Mouse (Mus musculus) c-Kit-positive CD71-positive TER-119-negative erythroid progenitor cells, embryonic 14.5 days (primary cell): ENCODE results near the gene Ptprz1.

Experiments
- DNase-seq: peaks from one replicate; pipeline ENCODE4 v3.0.0-alpha.2; 2013; ENCODE audit warnings: low read depth

The Ptprz1 gene

DNA sequence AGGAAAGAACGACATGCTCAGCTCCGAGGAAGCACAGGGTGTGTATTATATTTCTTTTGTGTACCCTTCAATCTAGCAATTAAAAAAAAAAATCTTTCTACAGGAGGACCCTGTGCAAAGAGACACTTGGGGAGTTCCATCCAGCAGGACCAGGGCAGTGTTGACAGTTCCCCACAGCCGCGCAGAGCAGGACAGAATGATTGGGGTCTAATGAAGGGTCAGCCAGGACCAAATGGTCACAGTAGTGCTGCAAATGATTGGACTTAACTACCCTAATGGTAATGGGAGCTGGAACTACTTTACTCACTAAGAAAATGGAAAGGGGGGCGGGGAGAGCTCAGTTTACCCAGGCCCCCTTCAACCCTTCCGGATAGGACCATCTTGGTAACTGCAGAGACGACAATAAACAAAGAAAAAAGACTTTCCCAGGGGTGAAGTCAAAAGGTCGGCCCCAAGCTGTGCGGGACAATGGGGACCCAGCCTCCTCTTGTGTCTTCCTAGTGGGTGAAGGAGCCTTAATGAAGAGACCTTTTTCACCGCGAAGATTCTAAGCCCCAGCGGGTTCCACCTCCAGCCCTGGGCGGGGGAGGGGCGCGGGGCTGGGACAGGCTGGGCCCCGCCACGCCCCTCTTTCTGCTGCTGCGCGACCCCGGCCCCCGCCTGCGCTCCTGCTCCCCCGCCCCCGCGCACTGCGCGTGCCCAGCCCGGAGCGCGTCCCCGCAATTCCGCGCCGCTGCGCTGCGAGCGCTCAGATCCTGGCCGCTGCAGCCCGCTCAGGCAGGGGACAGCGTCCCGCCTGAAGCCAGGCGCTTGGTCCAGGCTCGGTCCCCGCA lies at the start of gene Ptprz1:
TSS of gene Ptprz1 (plus strand) at position 722 of the 833 bp plus-strand sequence.
- no peak for DNase-seq

DNA sequence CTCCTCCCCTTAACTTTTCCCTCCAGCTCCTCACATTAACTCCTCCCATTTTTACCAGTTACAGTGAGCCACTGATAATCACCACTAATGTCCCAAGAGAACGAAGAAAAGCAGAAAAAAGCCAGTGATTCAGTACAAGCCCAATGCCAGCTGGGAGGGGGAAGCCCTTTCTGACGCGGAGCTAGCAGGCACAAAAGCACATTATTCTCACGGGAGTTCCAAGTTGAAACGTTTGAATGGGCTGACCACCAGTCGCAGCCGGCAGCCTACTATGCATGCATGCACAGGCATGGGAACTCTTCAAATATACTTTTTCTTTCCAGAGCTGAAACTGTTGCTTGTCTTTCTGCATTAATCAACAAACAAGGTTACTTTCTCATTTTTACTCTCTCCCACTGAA lies 41.7 kb upstream of the Ptprz1 start:
- no peak for DNase-seq

DNA sequence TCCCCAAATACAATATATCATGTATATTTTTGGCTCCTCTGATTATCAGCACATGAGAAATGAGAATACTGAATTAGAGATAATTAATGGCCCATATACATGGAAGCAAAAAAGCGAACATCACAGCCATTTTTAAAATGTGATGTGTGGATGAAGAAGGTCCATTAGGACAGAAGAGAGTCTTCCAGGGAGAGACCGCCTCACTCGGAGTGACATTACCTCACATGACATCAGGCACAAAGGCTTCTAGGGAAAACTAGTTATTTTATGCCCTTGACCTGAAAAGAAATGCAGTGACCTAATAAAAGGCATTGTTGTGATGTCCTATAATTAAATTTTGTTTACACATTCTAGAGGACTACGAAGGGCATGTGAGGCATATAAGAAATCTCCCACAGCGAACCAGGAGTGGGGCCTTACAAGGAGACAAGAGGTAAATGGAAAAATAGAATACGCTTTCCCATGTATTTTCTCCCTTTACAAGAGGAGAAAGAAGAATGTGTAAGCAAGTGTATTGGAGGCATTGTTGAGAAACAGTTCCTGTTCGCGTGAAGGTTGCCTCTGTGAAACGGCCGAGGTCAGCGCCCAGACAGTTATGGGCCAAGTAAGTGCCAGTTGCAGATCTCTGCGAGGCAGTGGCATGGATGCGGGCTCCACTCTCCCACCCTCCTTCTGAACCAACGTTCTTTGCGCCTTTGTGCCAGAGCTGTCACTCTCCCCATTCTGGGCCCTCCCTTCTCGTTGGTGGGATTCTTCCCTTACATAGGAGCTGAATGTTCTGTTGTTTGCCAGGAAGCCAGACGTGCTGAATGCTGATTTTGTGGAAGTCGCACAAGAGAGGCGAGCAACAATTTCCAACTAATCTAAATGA lies 41.0 kb upstream of the Ptprz1 start:
- no peak for DNase-seq

DNA sequence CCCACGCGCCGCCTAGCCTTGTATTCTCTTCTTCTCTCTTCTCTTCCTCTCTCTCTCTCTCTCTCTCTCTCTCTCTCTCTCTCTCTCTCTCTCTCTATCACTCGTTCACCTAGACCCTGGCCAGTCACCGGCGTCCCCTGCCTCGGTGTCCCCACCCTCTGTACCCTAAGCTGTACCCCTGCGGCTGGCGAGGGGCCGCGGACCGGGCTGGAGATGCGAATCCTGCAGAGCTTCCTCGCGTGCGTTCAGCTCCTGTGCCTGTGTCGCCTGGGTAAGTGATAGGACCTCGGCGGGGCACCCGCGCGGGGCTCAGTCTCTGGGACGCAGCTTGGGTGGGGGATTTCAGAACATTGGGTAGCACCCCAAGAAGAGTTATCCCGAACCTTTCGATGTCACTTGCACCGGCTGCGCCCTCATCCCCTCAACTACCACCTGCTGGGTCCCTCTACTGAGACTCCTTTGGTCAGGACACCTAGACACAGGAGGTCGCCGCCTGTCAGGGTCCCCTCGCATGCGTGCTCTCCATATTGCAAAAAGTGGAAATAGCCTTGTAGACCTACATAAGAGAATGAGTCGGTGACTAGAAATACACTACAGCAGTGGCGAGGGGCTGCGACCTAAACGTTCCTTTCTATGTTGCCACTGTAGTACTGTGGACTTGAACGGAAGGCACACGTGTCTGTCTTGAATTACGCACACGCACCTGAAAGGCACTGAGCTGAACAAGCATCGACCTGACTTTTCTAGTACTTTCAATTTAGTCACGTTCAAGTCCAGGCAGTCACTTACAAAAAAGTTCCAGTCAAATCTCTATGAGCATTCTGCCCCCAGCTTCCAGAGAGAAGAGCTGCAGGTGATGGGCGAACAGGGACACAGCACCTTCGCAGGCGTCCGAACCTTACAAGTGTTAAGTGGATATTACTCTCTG lies 576 bp downstream of the Ptprz1 start:
- no peak for DNase-seq

DNA sequence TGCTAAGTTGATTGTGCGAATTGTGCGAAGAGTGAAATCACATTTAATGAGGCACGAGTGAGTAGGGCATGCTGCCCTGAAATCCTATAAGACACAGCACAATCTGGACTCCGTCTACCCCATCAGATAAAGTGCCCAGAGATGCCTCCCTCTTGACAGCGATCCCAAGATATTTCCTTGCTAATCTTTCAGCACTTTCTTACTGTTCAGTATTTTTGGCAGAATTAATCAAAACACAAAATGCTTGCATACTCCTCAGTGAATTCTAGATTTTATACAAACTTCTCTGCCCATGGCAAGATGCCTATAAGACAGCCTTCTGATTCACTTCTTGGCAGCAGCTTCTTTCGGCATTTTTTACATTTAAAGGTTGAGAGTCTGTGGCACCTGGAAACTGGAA lies 12.7 kb downstream of the Ptprz1 start:
- no peak for DNase-seq

DNA sequence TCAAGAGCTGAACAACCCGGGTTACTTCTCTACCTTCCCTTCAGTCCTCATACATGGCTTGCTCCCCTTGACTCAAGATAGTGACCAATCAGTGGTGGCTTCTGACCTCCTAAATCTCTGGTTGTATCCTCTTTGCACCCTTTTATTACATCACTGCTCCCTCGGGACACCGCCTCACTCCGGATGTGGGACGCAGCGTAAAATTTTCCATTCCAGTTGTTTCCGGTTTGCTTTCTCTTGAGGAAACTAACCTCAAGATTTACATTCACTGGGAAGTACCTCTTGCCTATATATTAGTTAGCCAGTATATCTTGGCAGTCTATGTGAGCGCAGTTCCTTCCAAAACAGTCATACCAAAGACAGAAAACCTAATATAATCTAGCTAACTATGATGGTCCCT lies 14.0 kb downstream of the Ptprz1 start:
- no peak for DNase-seq

DNA sequence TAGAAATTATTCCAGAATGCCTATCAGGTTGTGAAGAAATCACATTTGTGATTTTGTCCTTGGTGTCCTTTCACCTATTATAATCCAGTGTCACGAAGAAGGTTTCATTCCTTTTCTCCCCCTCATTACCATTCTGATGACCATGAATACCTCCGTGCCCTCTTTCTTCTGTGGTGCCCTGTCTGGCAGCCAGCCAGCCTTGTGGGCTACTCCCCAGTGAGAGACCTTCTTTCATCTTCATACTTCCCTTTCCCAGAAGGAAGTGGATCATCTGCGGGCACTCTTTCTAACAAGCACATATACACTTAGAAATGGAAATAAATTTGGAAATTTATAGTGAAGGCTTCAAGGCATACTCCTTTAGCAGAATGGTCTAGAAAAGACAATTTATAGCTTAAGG lies 26.7 kb downstream of the Ptprz1 start:
- DNase-seq, result no peak

DNA sequence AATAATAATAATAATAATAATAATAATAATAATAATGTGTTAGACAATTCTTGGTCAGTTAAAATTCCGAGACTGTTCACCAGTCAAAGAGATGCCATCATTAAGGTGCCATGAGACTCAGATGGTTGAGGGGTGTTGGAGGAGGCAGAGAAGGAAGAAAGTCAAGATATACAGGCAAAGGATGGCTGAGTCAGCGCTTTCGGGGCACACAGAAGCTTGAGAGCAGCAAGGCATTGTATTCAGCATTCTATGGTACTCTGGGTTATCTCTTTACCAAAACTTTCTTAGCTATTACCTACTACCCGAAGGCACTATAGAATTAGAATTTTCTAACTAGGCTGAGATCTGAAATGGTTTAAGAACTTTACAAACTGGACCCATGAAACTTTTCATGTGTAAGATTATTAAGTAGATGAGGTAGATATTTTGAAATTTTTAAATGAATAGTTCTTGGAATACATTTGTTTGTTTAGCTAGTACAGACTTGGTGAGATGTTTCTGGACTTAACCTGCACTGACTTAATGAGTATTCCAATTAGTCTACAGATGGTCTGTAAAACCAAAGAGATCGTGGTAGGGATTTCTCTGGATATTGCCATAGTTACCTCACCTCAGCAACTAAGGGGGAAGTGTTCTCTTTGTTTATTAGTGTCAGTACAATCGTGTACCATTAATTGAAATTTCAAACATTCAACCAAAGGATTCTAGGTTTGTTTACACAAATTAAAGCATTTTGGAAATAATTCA lies 33.4 kb downstream of the Ptprz1 start:
- no peak for DNase-seq

DNA sequence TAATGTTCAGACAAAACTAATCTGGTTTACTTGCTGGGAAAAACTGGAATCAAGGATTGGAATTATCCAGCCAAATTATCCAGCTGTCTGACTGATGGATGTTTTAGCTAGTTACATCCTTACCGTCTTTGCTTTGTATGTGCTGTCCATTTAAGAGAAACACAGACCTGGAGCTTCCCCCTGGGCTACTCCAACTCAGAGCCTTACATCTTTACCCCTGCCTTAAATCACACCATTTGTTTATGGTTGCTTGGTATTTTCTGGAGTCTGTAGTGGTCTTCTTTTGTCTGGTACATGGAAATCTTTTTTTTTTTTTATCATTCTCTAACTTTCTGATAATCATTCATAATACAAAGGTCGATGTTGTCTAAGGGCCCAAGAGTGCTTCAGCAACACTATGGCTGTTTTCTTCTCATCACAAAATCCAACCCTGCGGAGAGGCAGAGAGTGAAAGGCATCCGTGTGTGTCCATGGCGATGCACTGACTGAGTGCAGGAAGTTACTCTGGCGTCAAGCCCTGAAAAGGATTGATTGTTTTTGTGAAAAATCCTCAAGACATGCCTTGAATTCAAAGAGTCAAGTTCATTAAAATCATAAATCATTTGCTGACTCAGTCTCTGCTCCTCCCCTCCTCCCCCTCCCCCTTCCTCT lies 34.1 kb downstream of the Ptprz1 start:
- DNase-seq, result no peak

DNA sequence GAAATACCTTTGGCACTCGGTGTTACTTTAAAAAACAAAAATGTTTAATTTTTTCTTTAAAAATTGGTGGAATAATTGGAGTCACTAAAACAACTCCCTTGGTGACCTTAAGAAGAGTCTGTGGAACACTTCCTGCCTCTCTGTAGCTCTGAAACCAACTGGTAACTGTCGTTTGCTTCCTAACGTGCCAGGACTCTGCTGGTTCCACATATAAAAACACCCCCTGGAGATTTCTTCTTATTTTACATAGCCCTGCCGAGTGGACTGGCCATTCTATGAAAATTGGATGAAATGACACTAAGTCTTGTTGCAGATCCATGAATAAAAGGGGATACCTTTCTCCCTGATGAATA lies 34.6 kb downstream of the Ptprz1 start:
- DNase-seq, result no peak

DNA sequence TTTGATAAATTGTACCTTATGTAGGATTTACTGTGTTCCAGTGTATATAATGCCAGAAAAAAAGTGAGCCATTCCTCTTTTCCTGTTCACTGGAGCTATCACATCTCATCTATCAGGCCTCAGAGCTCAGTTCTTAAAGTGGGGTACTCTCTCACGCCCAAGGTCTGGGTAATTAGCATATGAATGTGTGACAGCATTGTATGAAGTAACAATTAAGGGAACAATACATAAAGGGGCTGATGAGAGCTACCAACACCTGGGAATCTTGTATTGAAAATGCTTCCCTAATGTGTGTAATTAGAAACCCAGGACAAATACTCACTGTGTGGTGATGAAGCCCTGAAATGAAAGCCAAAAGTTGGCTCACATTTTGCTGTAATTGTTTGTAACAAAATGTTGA lies 47.6 kb downstream of the Ptprz1 start:
- DNase-seq, result no peak

DNA sequence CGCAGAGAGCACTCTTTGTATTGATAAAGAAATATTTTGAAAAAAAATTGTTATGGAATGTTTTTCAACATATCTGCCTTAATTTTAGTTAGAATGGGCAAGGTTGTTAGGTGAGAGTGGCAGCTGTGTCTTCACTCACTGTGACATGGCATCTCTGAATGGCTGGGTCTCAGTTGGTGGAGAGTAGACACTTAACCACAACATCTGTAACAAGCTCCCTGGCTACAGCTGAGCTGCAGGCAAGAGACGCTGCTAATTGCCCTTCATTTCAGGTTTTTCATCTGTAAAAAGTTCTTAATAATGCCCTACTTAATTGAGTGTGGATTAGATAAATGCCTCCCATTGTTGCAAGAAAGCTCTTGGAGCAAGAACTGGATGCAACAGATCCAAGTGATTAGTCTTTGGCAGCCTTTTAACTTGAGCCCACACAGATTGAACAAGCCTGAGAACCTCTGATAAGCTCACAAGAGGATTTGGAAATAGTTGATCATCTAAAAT lies 57.5 kb downstream of the Ptprz1 start:
- no peak for DNase-seq

DNA sequence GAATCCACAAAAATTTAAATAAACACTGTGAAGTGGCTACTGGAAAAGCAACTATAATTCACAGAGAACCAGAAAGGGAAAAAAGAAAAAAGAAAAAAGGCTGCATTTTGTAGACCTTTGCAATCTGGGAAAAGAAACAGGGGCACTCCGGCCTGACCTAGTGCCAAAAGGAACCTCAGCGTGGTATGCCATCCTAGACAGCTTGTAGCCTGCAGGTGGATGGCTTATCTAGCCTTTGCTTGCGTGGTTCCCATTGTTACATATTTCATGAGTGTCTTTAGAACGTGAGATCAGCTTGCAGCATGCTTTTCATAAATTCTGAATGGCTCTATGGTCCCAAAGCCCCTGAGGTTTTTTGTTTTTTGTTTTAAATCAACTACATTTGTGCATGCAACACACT lies 61.8 kb downstream of the Ptprz1 start:
- DNase-seq, result no peak

DNA sequence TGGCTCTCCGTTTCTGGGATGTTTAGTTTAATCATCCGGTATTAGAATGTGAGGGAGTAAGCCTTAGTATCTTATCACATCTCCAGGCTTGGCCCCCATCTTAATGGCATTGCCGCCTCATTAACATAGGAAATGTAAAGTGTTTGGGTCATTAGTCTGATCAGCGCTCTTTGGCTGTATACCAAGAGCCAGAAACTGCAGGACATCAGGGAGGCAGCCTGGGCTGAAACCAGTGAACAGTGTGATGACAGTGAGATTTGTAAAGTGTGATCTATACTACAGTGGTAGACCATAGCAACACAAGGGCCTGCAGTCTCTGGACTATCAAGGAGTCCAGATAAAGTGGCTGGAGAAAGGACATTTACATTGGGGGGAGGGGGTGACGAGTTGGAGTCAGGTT lies 62.2 kb downstream of the Ptprz1 start:
- DNase-seq, result no peak

DNA sequence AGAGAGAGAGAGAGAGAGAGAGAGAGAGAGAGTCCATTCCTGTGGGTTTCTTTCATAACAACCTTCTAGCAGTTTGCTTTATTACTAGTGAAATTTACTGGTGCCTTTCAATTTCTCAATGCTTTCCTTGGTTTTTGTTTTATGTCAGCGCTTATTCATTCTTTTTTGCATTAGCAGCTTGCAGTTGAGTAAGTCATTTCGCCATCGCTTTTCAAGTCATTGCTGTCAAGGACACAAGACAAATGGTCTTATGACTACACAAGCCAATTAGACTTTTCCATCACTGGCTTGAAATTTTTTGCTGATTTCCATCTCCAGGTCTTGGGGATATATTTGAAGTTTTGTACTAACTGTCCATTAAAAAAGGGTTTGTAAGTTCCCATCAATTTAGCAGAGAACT lies 68.9 kb downstream of the Ptprz1 start:
- no peak for DNase-seq

DNA sequence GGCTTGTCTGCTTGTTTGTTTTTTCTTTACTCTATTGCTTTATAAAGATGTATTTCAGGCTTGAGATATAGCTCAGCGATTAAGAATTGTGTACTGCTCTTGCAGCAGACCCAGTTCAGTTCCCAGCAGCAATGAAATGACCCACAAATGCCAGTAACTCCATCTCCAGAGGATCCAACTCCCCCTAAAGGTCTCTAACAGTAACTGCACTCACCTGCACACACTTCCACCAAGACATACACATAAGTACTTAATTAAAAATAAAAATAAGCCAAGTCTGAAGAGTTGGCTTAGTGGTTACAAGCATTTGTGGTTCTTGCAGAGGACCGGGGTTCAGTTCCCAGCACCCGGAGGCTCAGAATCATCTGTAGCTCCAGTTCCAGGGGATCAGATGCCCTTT lies 88.1 kb downstream of the Ptprz1 start:
- no peak for DNase-seq

DNA sequence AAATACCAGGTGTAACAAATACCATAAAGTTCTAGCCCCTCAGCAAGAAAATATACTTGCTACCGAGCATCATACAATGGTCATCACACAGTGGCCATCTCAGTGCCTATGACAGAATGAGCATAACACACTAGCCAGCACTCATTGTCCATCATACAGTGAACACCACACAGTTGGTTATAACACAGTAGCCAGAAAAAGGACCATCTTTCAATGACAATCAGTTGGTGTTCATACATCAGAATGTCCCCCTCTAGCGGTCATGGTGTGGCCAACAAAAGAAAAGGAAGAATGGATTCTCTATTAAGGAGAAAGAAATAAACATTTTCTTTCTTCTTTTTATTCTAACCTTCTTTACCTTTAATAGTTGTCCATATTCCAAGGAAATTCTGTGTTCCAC lies 92.8 kb downstream of the Ptprz1 start:
- DNase-seq, result peak; percentile 1

DNA sequence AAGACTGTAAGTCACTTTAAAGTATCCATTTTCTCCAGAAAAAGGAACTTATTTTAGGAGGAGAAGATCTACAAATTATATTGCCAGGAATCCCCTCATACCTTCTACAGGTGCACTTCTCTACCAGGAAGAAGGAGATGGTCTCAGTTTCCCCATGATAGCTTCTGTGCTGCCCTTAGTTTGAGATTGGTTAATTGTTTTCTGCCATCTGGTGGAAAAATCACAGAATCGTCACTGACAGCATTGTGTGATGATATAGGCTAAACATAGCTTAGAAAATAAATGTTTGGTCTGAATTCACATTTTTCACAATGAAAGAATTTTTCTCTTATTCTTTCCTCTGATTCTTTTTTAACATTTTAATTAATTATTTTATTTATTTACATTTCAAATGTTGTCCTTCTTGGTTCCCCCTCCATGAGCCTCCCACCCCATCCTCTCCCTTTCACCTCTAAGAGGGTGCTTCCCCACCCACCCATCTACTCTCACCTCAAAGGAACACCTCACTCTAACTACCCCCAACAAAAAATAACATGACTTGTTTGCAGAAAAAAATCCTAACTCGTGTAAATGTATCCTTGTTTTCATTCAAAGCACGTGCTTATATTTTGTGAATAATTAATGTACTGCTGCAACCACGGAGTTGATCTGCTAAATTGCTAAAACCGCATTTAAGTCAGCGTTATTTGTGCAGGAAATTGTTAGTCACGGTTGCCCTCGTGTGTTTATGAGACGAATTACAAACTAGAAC lies 108.6 kb downstream of the Ptprz1 start:
- no peak for DNase-seq

DNA sequence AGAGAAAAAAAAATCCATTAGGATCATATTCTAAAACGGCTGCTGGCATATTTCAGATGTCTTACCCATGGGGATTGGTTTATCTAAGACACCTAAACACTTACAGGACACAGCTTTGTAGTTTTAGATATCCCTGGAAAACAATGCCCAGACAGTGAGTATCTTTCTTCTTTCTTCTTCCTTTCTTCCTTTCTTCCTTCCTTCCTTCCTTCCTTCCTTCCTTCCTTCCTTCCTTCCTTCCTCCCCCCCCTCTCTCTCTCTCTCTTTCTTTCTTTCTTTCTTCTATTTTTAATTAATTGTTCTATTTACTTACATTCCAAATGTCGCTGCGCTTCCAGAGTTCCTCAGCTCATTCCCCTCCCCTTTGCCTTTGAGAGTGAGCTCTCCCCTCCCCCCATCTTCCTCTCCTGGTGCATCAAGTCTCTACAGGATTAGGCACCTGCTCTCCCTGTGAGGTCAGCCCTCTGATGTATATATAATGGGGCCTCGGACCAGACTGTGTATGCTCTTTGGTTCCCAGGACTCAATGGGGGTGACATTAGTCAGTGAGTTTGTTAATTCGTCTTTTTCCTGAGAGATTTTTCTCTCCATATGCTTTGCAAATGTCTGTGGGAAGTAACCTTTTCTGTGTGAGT lies 109.3 kb downstream of the Ptprz1 start:
- no peak for DNase-seq

DNA sequence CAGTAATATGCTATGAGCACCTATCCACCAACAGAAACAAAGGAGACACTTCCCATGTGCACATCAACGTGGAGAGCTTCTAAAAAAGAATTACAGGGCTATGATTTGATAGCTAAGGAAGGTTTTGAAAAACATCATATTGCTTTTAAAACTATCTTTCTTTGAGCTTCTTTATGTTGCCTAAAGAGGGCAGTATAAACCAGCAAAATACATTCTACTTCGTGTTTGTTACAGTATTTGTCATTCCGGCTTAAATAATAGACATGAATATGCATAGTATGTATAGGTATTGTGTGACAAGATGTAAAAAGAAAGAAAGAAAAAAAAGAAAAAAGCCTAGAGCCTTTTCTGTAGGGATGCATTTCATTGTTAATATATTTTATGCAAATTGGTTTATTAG lies 127.8 kb downstream of the Ptprz1 start:
- no peak for DNase-seq
